Mouse (Mus musculus) hindbrain, postnatal 0 days (tissue): ENCODE results near the gene Usp24. TPM values are rescaled to one million over a fixed set of nuclear protein-coding genes. Genes with fewer than 3 reads are reported as not detected.

Experiments used
- ATAC-seq: fragments of 200-750 bp; cut with Nextera tagmentation; 2 replicates; pipeline ENCODE4 v1.8.0; 2017; ENCODE audit warnings: mild to moderate bottlenecking, moderate TSS enrichment, moderate library complexity
- DNase-seq: peaks from one replicate; pipeline ENCODE4 v3.0.0-alpha.2; 2015; ENCODE audit warnings: low spot score
- H3K27ac ChIP-seq: fragments of 300-500 bp; sonication (generic); 2 replicates; pipeline ENCODE4 v1.5.1; 2014; ENCODE audit warnings: mild to moderate bottlenecking
- H3K27me3 ChIP-seq: fragments of 300-500 bp; sonication (generic); 2 replicates; pipeline ENCODE4 v1.6.1; 2014; ENCODE audit warnings: low read length, mixed read lengths; ENCODE audit not compliant: insufficient read depth
- H3K36me3 ChIP-seq: fragments of 300-500 bp; sonication (generic); 2 replicates; pipeline ENCODE4 v1.6.1; 2014; ENCODE audit warnings: low read length, mixed read lengths; ENCODE audit not compliant: insufficient read depth
- H3K4me1 ChIP-seq: fragments of 300-500 bp; sonication (generic); 2 replicates; pipeline ENCODE4 v1.6.1; 2014; ENCODE audit warnings: antibody characterized with exemption, low read length, mixed read lengths; ENCODE audit not compliant: insufficient read depth
- H3K4me2 ChIP-seq: fragments of 300-500 bp; sonication (generic); 2 replicates; pipeline ENCODE4 v1.6.1; 2014; ENCODE audit warnings: low read depth, mild to moderate bottlenecking, low read length, moderate library complexity, mixed read lengths
- H3K4me3 ChIP-seq: fragments of 300-500 bp; sonication (generic); 2 replicates; pipeline ENCODE4 v1.5.1; 2014; ENCODE audit warnings: low read length
- H3K9ac ChIP-seq: fragments of 300-500 bp; sonication (generic); replicated peaks from 2 replicates; pipeline ENCODE4 v1.6.1; 2014; ENCODE audit warnings: mild to moderate bottlenecking, low read length, moderate library complexity, mixed read lengths
- H3K9me3 ChIP-seq: fragments of 300-500 bp; sonication (generic); 2 replicates; pipeline ENCODE4 v1.6.1; 2016; ENCODE audit warnings: low read length, mixed read lengths
- CTCF ChIP-seq: IDR thresholded peaks from 2 replicates; pipeline ENCODE4 v1.5.1; 2016; ENCODE audit warnings: antibody characterized with exemption, control low read depth, low read depth
- WGBS: fragments of 180-500 bp; shearing (Covaris S2); extraction: QIAGEN DNeasy Blood & Tissue Kit; methylation state at CpG from one replicate; pipeline ENCODE4 v1.1.7; 2014; 5-methylcytosine and 5-hydroxymethylcytosine counted together
- polyA plus RNA-seq: library from polyadenylated mRNA; unstranded; fragments of >200 nt; fragmentation: Nextera tagmentation; extraction: Ambion mirVana; gene quantifications from 2 replicates; pipeline ENCODE4 v1.2.1, GENCODE M21; 2015
- total RNA-seq: library from RNA; depleted of rRNA; stranded (reverse); fragments of >200 nt; gene quantifications from 2 replicates; pipeline ENCODE4 v1.2.3, GENCODE M21; 2014

Gene Usp24
- total and polyA plus RNA-seq, 2 experiments from 2014 or later: 9.6 to 28.8 TPM

DNA sequence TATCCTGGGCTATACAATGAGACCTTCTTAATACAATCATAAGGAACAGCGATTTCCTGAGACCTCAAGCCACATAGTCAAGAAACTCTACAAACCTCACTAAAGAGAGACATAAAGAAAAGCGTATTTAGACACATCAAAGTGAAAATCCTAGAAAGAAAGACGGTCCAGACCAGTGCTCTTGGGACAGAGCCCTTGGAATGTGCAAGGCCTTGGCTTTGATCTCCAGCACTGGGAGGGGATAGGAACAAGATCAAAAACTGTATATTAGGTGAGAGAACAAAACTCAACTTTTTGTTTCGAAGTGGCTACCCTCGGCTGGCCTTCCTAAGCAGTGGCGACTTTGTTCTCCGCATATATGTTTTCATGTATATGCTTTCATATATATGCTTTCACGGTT lies 3.4 kb upstream of the Usp24 start:
- Histone ChIP-seq H3K27me3 (no peaks in the 10 kb centered on the region), H3K36me3 (no peaks in the 10 kb centered on the region), H3K4me1 (0 out of 2 replicates have a peak, but pooled peaks cover 7% of the 10 kb centered on the region), H3K9ac (no peak overlapping the region), H3K27ac (no peak overlapping the region), H3K9me3 (no peaks in the 10 kb centered on the region), H3K4me2 (no peak overlapping the region), H3K4me3 (no peak overlapping the region)
- no peak for TF ChIP-seq CTCF
- 85% methylated on average over 8 of the region's 8 CpGs for WGBS
- ATAC-seq (no peak), DNase-seq (no peak)

DNA sequence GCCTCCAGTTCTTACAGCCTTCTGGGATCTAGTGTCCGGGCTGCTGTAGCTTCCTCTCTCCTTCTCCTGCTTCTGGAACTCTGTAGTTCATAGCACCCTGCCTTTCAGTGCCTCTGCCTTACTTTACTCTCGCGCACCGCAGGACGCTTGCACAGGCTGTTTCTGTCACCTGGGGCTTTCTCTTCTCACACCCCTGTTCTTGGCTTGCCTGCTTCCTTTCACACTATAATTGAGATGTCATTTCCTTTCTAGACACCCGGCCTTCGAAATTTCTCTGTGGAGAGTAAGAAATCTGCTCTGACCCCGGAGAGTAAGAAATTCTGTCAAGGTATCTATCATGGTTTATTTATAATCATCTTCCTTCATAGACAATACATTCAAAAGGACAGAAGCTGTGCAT lies 2.9 kb upstream of the Usp24 start:
- Histone ChIP-seq H3K4me3 (no peak overlapping the region), H3K9ac (no peak overlapping the region), H3K4me1 (peaks cover 7% of the 10 kb centered on the region; the same call in 1 of the 2 replicates), H3K27ac (no peak overlapping the region), H3K9me3 (no peaks in the 10 kb centered on the region), H3K27me3 (no peaks in the 10 kb centered on the region), H3K4me2 (no peak overlapping the region), H3K36me3 (no peaks in the 10 kb centered on the region)
- DNase-seq: no peak
- 85% methylated on average over 8 of the region's 8 CpGs for WGBS
- no peak for TF ChIP-seq CTCF
- ATAC-seq: no peak

DNA sequence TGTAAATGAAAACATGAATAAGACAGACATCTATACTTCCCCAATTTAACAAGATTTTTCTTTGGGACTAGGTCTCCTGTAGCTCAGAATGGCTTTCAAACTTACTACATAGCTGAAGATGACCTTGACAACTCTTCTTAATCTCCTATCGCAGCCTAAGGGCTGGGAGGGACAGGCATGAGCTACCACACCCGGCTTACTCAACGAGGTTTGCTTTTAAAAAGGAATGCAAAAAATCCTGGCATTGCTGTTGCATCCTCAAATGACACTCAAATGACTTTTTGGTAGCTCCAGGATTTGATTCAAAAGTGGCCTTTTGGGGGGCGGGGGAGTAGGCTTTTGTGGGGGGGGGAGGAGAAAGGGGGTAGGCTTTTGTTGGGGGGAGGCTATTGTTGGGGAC lies 2.1 kb upstream of the Usp24 start:
- Histone ChIP-seq H3K27ac (no peak overlapping the region), H3K4me2 (no peak overlapping the region), H3K9ac (no peak overlapping the region), H3K36me3 (no peaks in the 10 kb centered on the region), H3K4me3 (no peak overlapping the region), H3K9me3 (no peaks in the 10 kb centered on the region), H3K27me3 (no peaks in the 10 kb centered on the region), H3K4me1 (peaks cover 7% of the 10 kb centered on the region; the same call in 1 of the 2 replicates)
- WGBS: 63% methylated on average over 4 of the region's 4 CpGs
- TF ChIP-seq CTCF: no peak
- no peak for ATAC-seq
- DNase-seq: no peak

DNA sequence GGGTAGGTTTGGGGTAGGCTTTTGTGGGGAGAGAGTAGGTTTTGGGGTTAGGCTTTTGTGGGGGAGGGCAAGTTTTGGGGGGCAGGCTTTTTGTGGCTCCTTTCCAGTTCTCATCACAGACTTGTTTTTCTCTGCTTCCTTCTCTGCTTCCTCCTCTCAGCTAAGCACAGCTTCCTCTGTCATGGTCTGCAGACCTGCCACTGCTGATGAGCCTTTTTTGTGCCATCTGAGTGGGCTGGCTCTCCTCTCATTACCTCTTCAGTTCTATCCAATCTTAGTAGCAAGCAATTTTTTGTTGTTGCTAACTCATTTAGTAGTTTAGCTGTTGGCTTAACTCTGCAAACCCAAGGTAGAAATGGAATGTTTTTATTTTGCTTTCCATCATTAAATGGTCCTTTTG lies 1.7 kb upstream of the Usp24 start:
- Histone ChIP-seq H3K4me1 (peaks cover 7% of the 10 kb centered on the region; the same call in 1 of the 2 replicates), H3K27ac (no peak overlapping the region), H3K9ac (no peak overlapping the region), H3K4me2 (no peak overlapping the region), H3K9me3 (no peaks in the 10 kb centered on the region), H3K36me3 (no peaks in the 10 kb centered on the region), H3K27me3 (no peaks in the 10 kb centered on the region), H3K4me3 (no peak overlapping the region)
- DNase-seq: no peak
- no peak for ATAC-seq
- no peak for TF ChIP-seq CTCF

DNA sequence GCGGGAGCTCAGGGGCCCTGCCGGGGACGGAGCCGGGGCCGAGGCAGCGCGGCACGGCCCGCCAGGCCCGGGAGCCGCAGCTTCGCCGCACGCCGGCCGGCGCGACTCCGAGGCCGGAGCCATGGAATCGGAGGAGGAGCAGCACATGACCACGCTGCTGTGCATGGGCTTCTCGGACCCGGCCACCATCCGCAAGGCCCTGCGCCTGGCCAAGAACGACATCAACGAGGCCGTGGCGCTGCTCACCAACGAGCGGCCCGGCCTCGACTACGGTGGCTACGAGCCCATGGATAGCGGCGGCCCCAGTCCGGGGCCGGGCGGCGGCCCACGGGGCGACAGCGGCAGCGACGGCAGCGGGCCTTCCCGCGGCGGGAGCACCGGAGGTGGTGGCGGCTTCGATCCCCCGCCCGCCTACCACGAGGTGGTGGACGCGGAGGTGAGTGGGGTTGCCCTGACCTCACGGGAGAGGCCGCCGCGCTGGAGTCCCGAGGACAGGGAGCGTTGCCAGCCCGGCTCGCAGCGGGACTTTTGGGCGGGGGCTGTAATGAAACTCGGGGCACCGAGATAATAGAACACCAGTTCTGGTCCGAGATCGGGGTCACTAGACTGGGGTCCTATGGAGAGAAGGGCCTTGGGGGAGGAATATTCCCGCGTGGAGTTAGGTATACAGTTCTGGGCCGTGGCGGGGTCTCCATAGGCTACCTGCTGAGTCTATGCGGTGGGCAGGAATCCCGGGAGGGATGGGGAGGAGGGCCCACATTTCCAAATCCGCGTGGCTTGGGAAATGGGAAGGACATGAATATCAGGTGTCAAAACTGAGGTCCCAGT lies 552 bp downstream of the Usp24 start:
- Histone ChIP-seq H3K36me3 (no peaks in the 10 kb centered on the region), H3K4me2 (peak overlapping the region; percentile 87), H3K4me1 (peaks cover 7% of the 10 kb centered on the region; the same call in 1 of the 2 replicates), H3K27ac (peak overlapping the region; percentile 96), H3K9ac (peak overlapping the region; percentile 98), H3K4me3 (peak overlapping the region; percentile 94), H3K27me3 (no peaks in the 10 kb centered on the region), H3K9me3 (no peaks in the 10 kb centered on the region)
- ATAC-seq: peak; percentile 82
- DNase-seq: peak; percentile 69
- 0% methylated on average over 77 of the region's 81 CpGs for WGBS
- TF ChIP-seq CTCF: no peak

DNA sequence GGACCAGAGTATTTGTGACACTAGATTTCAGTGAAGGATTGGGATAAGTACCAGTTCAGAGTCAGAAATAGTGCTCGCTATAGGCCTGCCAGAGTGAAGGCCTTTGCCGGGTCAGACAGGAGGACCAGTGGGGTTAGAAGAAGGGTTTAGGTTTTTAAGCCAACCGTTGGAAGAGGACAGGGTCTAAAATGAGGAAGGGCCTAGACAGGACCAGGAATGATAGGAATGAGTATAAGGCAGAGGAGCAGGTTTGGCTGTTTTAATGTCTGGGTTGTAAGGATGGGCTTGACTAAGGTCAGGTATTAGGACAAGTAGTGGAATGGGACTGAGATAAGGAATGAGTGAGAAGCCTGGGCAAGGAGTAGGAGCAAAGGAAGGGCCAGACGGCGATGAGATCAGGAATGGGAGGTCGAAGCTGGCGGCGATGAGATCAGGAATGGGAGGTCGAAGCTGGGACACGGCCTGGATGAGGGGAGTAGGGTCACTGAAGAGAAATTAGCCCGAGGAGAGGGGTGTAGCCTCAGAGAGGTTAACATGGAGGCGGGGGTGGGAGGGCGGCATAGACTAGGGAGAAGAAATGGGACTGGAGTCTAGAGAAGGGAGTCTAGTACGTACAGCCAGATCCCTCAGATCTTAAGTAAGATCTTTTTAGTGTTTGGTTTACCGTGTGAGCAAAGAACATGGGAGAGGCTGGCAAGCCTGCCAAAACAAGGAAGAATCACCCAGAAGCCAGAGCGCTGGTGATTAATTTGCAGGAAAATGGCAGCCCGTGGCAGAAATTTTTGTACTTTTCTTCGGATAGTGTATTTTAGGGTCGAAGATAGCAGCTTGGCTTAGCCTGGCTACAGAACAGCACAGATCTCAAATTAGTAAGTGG lies 1.4 kb downstream of the Usp24 start:
- TF ChIP-seq CTCF: no peak
- Histone ChIP-seq H3K36me3 (no peaks in the 10 kb centered on the region), H3K27ac (peak overlapping the region; percentile 96), H3K4me3 (peak overlapping the region; percentile 94), H3K4me2 (peak overlapping the region; percentile 87), H3K9ac (peak overlapping the region; percentile 98), H3K27me3 (no peaks in the 10 kb centered on the region), H3K9me3 (no peaks in the 10 kb centered on the region), H3K4me1 (peaks cover 7% of the 10 kb centered on the region; the same call in 1 of the 2 replicates)
- WGBS: 13% methylated on average over 19 of the region's 19 CpGs
- ATAC-seq: peak; percentile 27; the same call in 1 of the 2 replicates
- DNase-seq: peak; percentile 36
